Mouse (Mus musculus): ENCODE data around the gene Palm2.

The Palm2 gene

DNA sequence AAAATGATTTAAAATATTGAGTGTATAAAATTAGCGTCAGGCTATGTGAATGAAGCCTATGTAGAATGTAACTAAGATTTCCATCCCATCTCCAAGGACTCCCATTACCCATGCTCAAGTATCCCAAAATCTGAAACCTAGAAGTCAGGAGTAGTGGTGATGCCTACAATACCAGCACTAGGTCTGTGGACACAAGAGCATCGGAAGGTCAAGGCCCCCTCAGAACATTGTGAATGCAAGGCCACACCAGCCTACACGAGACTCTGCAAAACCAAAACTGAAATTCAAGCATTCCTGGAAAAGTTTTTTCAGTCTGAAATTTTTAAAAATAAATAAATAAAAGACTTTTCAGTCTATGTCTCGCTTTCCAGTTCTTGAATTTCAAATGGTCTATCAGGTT lies 238.5 kb downstream of the Palm2 start:
- no peak for DNase-seq (ENCODE audit: low read depth)

DNA sequence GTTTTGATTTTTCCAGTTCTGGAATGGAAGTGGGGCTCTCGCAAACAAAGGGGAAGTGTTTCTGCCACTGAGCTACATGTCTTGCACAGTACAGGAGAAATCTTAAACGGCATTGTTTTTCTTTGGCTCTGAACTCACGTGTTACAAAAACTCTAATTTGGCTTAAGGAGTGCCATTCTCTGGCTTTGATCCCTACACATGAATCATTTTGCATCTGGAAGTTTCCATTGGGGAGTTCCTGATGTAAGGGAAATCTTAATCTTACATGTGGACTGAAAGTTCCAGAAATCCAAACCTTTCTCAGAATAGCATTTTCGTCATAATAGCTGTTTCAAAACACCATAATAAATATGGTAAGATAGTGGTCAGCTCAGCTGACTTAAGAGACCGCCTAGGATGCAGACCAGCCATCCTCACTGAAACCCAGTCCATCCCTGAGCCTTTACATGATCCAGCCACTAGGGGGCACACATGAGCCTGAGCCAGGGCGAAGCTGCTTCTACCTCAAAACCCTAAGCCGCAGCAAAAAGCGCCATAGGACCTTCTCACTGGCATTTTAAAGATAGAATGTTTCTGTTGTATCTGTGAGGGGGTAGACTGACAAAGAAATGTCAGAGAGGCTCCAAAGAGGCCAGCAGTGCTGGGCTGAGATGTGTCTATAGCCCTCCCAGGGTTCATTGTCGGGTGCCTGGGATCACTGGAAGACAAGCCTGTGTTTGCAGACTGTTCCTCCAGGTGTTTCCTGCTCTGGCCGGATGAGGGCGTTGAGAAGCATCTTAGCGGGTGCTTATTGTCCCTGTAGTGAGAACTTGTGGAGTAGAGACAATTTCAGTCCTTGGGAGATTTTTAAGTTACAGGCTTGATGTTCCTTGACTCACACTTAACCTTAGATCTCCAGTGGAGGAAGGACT lies 239.2 kb downstream of the Palm2 start:
- peak; percentile 98 for DNase-seq (ENCODE audit: low read depth)

DNA sequence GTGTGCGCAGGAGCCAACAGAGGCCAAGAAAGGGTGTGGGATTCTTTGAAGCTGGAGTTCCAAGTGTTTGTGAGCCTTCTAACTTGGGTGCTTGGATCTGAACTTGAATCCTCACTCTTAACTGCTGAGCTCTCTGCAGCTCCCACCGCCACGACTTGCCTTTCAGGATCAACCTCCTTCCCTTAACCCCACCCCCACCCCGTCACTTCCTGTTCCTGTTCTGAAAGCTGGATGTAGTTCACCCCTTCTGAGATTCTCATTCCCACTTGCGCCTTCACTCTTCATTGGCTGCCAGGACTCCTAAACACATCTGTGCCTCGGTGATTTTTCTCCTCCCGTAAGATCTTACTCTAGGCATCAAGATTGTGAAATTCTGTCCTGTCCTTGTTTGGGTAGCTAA lies 240.3 kb downstream of the Palm2 start:
- DNase-seq (ENCODE audit: low read depth): no peak

DNA sequence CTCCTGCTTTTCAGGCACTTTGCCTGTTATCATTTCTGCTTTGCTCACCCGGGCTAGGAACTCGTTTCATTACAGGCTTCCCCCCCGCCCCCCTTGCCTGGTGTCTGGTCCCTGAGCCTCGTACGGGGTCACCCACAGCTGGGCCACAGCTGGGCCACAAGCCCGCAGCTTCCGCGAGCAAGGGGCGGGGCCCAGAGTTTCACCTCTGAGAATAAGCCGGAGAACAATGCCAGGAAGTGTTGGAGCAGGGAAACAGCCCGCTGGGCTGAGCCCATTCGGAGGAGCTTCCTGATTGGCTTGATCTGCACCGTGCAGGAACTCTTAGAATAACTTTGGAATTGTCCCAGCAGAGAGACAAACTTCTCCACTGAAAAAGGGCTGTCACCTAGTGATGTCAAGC lies 241.3 kb downstream of the Palm2 start:
- no peak for DNase-seq (ENCODE audit: low read depth)

DNA sequence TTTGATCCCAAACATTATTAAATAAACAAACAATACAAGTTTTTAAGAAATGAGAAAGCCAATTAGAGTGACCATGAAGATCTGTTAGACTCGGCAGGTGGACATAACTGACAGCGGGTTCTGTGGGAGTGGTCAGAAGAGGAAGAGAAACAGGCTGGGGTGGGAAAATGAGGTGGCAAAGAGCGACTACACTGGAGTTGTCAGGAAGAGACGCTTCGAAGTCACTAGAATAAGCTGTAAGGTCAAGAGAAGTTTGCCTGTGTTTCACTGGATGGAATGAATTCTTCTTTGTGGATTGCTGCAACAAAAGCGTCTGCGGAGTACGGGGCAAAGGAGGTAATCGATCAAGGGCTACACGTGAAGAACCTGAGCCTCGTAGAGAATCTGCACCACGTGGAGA lies 243.9 kb downstream of the Palm2 start:
- no peak for DNase-seq (ENCODE audit: low read depth)

DNA sequence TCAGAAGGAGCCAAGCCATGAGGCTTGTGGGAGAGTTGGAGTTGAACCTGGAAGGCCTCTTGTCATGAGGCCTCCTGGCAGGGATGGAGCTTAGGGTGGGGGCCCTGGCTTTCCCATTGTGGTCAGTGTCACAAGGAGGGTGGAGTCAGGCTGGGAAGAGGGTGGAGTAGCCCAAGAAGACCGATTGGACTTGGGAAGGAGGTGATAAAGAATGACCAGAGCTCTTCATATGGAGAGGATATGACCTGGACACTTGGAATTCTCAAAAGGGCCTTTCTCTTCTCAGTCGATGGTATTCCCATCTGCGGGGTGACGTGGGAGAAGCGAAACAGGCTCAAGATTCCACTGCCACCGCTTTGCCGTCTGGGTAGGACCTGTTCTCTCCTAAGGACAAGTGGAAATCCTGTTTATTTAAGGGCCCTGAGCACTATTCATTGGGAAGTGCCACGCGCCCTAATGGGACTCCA lies 245.0 kb downstream of the Palm2 start:
- no peak for DNase-seq (ENCODE audit: low read depth)

DNA sequence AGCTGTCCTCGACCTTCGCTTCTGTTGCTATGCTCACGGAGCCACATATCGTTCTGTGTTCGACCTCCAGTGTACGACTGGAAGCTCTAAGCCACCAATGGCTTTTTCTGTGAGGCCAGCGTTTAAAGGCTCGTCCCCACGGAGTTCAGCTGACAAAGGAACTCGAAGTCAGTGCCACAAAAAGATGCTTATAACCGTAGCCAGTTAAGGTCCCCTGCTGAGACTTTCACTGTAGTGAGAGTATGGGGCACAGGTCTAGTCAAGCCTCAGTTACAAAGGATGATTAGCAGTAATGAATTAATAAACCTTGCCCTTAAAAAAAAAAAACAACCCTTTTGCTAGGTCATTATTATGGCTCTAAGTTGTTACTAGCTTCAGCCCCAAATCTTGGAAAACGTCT lies 246.1 kb downstream of the Palm2 start:
- DNase-seq (ENCODE audit: low read depth): no peak

DNA sequence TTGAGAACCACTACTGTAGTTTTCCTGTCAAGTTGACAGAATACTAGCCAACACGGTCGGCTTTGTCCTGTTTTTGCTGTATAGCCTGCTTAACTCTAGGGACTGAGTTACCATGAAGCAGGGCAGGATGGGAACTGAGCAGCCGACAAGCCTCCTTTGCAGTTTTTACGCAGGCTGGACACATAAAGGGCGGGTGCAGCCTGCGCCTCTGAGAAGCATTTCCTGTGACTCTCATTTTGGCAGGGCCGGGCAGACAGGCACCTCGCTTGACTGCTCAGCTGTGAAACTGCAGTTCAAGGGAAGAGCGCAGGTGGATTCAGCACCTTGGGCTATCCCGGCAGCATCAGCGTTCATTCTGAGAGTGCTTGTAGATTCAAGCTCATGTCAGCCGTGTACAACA lies 247.5 kb downstream of the Palm2 start:
- no peak for DNase-seq (ENCODE audit: low read depth)

DNA sequence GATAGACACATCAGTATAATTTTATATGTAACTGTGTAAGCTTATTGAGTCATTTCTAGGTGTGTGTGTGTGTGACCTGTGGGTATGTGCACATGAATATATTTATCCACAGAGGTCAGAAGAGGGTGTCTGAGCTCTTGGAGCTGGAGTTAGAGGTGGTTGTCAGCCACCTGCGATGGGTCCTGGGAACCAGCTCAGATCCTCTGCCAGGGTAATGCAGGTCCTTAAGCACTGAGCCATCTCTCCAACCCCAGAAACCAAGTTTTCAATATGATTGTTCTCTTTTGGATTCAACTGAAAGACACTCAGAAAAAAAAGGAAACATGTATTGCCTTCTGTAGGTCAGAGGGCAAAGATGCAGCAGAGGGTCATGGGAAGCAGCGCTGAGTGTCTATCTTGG lies 248.3 kb downstream of the Palm2 start:
- no peak for DNase-seq (ENCODE audit: low read depth)

DNA sequence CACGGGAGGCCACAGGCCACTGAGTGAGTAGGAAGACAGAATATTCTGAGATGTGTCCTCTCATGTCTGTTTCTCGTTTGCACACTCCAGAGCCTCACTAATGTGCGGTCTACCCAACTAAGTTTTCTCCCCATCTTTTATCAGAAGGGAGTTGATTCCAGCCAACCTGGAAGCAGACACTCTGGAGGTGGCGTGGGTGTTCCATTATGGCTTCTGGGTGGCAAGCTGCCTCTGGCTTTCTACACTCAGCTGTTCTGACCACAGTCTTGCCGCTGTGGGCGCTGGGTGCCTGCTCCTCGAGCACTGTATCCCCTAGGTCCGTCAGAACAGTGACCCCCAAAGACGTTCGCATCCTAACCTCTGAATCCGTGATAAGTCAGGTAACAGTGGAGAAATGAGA lies 248.9 kb downstream of the Palm2 start:
- DNase-seq (ENCODE audit: low read depth): no peak

DNA sequence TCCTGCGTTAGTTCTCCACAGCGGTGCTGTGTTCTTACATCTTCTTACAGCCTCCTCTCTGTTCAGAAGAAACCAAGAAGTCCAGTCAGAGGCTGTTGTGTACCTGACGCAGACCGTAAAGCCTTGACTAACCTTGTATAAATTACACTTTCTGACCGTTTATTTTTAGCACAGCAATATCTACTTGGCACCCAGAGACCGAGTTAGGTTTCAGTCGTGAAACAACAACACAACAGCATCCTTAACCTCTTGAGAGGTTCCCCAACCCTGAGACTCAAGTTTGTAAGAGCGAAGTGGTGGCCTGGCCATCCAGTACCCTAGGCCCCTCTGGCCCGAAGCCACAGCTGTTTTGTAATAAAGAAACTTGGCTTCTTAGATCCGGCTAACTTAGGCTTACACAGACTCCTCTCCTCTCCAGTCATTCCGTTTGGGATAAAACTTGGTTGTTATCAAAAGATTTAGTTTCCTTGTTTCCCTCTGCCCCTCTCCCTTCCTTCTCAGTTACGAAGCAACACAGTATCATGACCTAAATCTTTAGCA lies 250.7 kb downstream of the Palm2 start:
- DNase-seq (ENCODE audit: low read depth): peak; percentile 35

DNA sequence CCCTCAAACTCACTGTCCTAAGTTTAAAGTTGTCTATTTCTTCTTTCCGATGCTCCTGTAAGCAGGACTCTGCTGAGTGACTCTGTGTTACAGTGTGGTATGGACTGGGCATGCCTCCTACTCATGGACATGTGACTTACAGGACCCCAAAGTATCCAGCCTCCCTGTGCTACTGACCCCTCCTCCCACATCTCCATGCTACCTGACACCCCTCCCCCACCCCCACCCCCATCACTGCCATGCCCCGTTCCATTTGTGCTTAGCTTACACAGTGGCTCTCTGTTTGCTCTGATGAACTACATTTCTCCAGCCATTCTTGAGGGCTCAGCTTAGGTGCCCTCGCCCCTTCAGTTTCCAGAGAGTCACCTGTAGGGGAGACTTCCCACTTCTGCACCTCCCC lies 252.7 kb downstream of the Palm2 start:
- DNase-seq (ENCODE audit: low read depth): no peak

DNA sequence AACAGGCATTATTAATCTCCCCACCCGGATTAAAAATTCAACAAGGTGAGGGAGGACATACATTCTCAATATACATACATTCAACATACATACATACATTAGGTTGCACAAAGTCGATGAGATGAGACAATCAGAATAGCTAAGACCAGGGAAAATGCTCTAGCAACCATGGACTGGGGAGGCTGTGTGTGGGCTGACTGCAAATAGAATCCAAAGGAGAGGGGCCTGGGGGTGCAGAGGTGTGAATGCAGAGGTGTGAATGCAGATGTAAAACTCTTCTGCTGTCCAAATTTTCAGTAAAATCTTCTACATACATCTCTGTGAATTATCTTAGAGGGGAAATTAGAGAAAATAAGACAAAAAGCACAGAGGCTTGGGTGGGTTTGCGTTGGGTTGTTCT lies 253.5 kb downstream of the Palm2 start:
- no peak for DNase-seq (ENCODE audit: low read depth)

DNA sequence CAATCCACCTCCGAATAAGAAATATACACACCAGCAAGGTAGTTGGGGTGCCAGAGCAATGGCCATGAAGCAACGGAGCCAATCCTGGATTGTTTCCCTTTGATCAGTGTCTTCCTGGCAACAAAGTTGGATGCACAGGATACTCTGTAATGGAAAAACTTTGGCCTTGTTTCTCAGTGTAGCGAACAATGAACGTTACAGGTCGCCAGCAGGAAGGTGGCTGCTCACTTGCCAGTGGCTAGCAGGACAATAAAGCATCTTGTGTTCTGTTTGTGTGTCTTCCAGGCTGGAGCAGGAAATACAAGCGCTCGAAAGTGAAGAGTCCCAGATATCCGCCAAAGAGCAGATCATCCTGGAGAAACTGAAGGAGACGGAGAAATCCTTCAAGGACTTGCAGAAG lies 254.1 kb downstream of the Palm2 start:
- no peak for DNase-seq (ENCODE audit: low read depth)

DNA sequence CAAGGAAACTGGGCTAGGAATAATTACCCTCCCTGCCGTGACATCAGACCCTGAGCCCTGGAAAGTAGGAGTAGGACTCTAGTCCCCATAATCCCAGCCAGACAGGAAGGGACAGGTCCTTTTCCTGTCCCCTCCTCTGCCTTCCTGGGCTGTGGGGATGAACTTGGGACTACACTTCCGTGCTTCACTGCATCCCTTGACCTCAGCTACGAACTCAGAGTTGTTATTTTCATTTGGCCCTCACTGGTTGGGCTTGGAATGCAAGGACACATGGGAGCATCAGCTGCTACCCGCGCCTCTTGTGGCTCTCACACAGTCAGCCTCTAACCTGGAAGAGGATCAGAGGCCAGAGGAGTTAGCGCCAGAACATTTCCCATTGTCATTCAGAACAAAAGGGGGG lies 256.0 kb downstream of the Palm2 start:
- no peak for DNase-seq (ENCODE audit: low read depth)

DNA sequence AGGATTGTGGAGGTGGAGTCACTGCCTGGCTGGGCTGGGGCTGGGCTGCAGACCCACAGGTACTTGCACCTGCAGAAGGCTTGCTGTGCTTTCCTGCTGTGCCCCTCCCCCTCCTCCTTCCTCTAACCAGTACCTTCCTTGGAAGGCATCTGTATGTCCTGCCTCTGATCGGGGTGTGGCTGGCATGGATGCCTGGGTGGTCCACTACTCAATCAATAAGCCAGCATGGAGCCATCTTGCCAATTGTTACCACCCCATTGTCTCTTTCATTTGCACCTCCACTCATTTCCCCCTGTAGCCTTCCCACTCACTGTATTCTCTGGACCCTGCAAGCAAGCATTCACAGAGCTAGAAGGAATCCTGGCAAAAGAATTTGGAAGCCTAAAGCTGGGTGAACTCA lies 256.8 kb downstream of the Palm2 start:
- DNase-seq (ENCODE audit: low read depth): no peak

DNA sequence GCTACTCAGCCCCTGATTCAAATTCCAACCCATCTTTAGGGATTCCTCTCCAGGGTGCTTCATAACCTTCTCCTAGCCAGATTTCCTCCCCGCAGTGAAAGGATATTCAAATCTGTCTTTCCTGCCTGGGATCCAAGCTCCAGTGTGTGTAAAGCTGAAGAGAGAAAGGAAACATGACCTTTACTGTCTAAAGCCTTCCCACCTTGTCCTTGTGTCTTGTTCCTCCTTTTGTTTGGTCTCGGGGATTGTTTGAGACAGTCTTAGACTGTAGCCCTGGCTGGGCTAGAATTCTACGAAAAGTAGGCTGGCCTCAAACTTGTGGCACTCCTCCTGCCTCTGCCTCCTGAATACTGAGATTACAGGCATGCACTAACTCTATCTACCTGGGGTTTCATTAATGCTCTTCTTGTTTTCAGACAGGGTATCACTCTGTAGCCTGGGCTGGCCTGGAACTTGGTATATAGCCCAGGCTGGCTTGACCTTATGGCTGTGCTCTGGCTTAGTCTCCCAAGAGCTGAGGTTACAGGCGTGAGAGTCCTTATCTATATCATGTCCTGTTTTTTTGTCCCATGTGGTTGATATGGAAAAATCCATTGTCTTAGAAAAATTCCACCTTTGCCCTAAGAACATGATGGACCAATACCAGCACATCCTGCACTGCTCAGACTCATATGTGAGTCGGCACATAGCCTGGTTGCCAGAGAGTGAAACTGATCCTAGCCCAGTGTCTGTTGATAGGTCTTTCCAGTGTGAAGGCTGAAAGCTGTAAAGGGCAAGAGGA lies 260.5 kb downstream of the Palm2 start:
- peak; percentile 25 for DNase-seq (ENCODE audit: low read depth)

DNA sequence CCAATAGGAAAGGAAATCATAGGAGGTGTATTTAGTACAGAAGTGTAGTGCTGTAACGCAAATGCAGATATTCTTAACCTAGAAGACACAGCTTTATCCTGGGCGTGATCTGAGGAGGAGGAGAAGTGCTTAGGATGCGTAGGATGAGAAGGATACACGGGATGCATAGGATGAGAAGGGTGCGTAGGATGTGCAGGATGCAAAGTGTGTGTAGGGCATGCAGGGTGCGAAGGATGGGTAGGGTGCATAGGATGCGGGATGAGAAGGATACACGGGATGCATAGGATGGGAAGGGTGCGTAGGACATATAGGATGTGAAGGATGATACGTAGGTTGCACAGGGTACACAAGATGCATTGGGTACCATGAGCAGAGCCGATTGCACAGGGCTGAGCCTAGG lies 262.9 kb downstream of the Palm2 start:
- DNase-seq (ENCODE audit: low read depth): no peak

DNA sequence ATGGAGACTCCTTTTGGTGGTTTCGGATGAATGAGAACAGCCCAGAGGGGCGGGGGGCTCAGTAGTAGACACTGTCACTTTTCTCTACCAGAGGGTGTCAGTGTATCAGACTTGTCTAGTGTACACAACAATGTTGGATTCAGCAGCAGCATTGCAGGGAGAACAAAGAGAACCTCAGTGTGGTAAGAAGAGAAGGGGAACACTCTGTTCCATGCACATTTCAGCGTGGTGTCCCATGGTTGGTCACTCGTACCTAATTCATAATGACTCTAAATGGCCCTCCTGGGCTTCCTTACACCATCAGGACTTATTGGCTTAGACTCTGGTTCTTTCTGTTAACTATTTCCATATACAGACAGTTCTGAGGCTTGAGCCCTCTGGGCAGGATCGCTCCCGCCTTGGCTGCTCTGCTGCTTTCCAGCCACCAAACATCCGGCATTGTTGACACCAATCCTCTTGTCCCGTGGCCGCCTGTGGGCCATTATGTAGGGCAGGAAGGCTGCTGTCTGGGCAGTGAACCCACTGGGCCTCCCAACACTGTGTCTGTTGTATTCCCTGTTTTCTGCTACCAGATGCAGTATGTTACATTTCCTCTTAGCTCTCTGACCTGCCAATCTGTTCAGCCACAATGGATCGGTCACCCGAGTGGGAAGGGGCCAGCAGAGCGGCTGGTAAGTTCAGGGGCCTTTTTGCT lies 264.0 kb downstream of the Palm2 start:
- no peak for DNase-seq (ENCODE audit: low read depth)

DNA sequence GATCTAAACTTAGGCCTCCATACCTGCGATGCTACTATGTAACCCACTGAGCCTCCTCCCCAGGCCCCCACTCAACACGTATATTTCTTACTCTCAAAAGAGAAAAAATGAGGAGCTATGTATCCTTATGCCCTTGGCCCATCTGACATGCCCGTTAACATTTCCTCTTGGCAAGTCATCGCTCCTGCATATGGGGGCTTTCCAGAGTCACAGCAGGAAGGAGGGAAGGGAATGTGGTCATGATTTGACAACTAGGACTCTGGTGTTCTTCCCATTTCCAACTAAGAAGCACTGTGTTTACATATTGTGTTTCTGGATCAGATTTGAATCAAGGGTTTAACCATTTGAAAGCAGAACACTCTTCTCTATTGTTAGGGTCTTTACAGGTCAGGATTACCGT lies 267.5 kb downstream of the Palm2 start:
- DNase-seq (ENCODE audit: low read depth): no peak

DNA sequence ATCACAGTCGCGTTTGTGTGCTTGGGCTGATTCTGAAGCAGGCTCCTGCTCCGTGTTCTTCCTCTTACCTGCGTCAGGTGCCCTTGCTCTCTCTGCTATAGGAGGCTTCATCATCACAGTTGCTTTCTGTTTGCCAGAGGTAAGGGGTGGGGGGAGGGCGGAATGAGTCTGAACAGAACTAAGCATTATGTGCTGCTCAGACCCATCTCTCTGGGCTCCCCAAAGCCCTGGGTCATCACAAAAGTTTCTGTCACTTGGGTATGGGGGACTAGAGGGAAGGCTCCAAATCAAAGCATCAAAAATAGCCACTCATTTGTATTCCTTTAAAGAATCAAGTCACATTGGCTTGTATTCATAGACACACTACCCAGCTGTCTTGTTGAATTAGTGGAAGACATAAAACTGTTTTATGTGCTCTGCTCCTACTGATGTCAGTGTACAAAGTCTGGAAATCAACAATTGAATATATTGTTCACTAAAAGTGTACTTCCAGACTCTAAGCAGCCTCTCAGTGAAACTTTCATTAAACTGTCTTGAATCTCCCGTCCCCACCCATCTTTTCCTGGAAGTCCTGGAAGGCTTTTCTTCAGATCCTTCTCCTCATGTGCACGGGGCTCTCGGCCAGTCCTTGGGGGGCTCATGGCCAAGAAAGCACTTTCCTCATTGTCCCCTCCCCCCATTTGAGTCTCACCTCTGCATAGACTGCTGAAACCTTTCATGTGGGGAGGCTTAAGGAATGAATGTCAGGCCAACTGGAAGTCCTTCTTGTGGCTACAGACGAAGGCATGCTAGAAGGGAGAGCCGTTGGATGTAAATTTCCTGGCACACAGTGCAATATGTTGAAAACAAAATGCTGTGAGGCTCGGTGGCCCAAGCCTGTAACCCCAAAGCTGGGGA lies 269.8 kb downstream of the Palm2 start:
- DNase-seq (ENCODE audit: low read depth): no peak
